Comparison of ENCODE assay signal across 32 mouse cellular contexts in the genomic region with DNA sequence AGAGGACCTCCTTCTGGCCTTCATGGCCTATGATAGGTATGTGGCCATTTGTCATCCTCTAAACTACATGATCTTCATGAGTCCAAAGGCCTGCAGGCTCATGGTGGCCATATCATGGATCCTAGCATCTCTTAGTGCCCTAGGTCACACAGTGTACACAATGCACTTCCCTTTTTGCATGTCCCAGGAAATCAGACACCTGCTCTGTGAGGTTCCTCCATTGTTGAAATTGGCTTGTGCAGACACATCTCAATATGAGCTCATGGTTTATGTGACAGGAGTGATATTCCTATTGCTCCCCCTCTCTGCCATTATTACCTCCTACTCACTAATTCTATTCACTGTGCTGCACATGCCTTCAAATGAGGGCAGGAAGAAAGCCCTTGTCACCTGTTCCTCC. TPM values are rescaled to one million over a fixed set of nuclear protein-coding genes. Genes with fewer than 3 reads are reported as not detected.
"Had no signal": no experiment of that assay in that cellular context is flagged by ENCODE, and none has a peak within 500 bp of the region (broad histone marks: within the 10 kb centered on the region; RNA-seq: fewer than 3 reads in every experiment).

No protein-coding gene starts in this region.

- ATAC-seq: hindbrain, embryonic 16.5 days; hindbrain, postnatal 0 days; inflammation-experienced regulatory T-cells, adult 6 months; intestine, embryonic 15.5 days; intestine, embryonic 16.5 days; intestine, postnatal 0 days had no signal

- DNase-seq: heart, postnatal 10 days; heart, postnatal 14 days; heart, postnatal 36 days; heart, postnatal 4 days; kidney, adult 11 months; kidney, adult 18-20 months; kidney, adult 2 months; kidney, adult 8-10 months; kidney, adult 9 months; kidney, postnatal 14 days; kidney, postnatal 25 days; kidney, postnatal 36 days; kidney, postnatal 4 days; layer of hippocampus, adult 9-11 months; layer of hippocampus, postnatal 36 days had no signal

RNA-seq across cellular contexts. Expression of a gene that starts 4.5 kb away (rescaled TPM):
- total RNA-seq: heart, postnatal 10 days; heart, postnatal 14 days; heart, postnatal 25 days; heart, postnatal 36 days; heart, postnatal 4 days; hematopoietic stem cell, adult 5-6 weeks; hindbrain, postnatal 0 days; layer of hippocampus, adult 18-20 months; layer of hippocampus, adult 2 months; layer of hippocampus, adult 8-10 months; layer of hippocampus, postnatal 10 days; layer of hippocampus, postnatal 14 days; layer of hippocampus, postnatal 25 days; layer of hippocampus, postnatal 36 days; left cerebral cortex, adult 18-20 months; left cerebral cortex, adult 2 months had no signal

RNA-seq across cellular contexts. Expression of a gene that starts 9.8 kb away (rescaled TPM):
- total RNA-seq: heart, postnatal 10 days; heart, postnatal 14 days; heart, postnatal 25 days; heart, postnatal 36 days; heart, postnatal 4 days; hematopoietic stem cell, adult 5-6 weeks; hindbrain, postnatal 0 days; layer of hippocampus, adult 18-20 months; layer of hippocampus, adult 2 months; layer of hippocampus, adult 8-10 months; layer of hippocampus, postnatal 10 days; layer of hippocampus, postnatal 14 days; layer of hippocampus, postnatal 25 days; layer of hippocampus, postnatal 36 days; left cerebral cortex, adult 18-20 months; left cerebral cortex, adult 2 months; left cerebral cortex, adult 8-10 months had no signal

RNA-seq across cellular contexts. Expression of a gene that starts 15.3 kb away (rescaled TPM):
- total RNA-seq: heart, postnatal 10 days; heart, postnatal 14 days; heart, postnatal 25 days; heart, postnatal 36 days; heart, postnatal 4 days; hematopoietic stem cell, adult 5-6 weeks; hindbrain, postnatal 0 days; layer of hippocampus, adult 18-20 months; layer of hippocampus, adult 2 months; layer of hippocampus, adult 8-10 months; layer of hippocampus, postnatal 10 days; layer of hippocampus, postnatal 14 days; layer of hippocampus, postnatal 25 days; layer of hippocampus, postnatal 36 days; left cerebral cortex, adult 18-20 months; left cerebral cortex, adult 2 months; left cerebral cortex, adult 8-10 months had no signal

RNA-seq across cellular contexts. Expression of a gene that starts 24.7 kb away (rescaled TPM):
- total RNA-seq: heart, postnatal 10 days; heart, postnatal 14 days; heart, postnatal 25 days; heart, postnatal 36 days; heart, postnatal 4 days; hematopoietic stem cell, adult 5-6 weeks; hindbrain, postnatal 0 days; layer of hippocampus, adult 18-20 months; layer of hippocampus, adult 2 months; layer of hippocampus, adult 8-10 months; layer of hippocampus, postnatal 10 days; layer of hippocampus, postnatal 14 days; layer of hippocampus, postnatal 25 days; layer of hippocampus, postnatal 36 days; left cerebral cortex, adult 18-20 months; left cerebral cortex, adult 2 months; left cerebral cortex, adult 8-10 months had no signal

RNA-seq across cellular contexts. Expression of a gene that starts 25.4 kb away (rescaled TPM):
- total RNA-seq: heart, postnatal 10 days; heart, postnatal 14 days; heart, postnatal 25 days; heart, postnatal 36 days; heart, postnatal 4 days; hematopoietic stem cell, adult 5-6 weeks; hindbrain, postnatal 0 days; layer of hippocampus, adult 18-20 months; layer of hippocampus, adult 2 months; layer of hippocampus, adult 8-10 months; layer of hippocampus, postnatal 10 days; layer of hippocampus, postnatal 14 days; layer of hippocampus, postnatal 25 days; layer of hippocampus, postnatal 36 days; left cerebral cortex, adult 18-20 months; left cerebral cortex, adult 2 months; left cerebral cortex, adult 8-10 months had no signal
